Mouse (Mus musculus): ENCODE data around the gene Ttc38.

Ttc38 gene

GRCm38 (mm10) chr15:85891971-85892370 is 59.9 kb downstream of the Ttc38 start:
- DNase-seq (ENCODE audit: extremely low spot score, low read depth, low spot score), result no peak

- DNase-seq (ENCODE audit: extremely low spot score, low read depth, low spot score), result no peak
Observed at GRCm38 (mm10) chr15:85892498-85893118, 60.5 kb downstream of the Ttc38 start.

DNA sequence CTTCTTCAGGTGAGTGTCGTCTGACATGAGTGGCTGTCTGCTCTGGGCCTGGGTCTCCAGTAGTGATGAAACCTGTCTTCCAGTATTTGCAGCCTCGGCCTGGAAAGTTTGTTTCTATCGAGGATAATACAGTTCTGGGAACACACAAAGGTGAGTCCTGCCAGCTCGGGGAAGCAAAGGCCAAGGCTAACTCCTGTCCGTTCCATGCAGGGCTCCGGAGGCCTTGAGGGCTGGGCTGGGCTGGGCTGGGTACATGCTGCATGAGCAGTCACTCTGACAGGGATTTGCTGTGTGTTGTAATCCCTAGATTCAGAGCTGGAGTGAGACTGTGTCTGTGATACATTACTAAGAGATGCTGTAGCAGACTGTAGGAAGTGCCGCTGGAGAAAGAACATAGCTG is 61.8 kb downstream of the Ttc38 start:
- DNase-seq (ENCODE audit: extremely low spot score, low read depth, low spot score), result no peak

GRCm38 (mm10) chr15:85896284-85896683 is 64.2 kb downstream of the Ttc38 start:
- peak; percentile 56 for DNase-seq (ENCODE audit: extremely low spot score, low read depth, low spot score)

DNA sequence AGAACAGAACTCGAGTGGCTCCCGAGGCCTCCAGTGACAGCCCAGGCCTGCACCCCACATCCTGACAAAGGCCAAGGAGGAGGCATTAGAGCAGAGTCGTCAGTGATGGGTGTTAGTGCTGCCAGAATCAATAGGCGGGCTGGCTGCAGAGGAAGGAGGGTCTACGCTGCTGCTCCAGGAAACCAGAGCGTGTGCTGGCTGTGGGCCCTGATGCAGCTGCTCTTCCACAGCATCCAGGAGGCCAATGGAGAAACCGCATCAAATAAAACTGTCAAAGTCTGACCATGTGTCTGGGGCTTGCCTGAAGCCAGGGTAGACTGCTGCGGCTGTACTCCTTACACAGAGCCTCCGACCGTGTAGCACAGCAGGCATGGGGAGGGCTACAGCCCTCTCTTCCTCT is 65.0 kb downstream of the Ttc38 start:
- DNase-seq (ENCODE audit: extremely low spot score, low read depth, low spot score), result no peak

DNA sequence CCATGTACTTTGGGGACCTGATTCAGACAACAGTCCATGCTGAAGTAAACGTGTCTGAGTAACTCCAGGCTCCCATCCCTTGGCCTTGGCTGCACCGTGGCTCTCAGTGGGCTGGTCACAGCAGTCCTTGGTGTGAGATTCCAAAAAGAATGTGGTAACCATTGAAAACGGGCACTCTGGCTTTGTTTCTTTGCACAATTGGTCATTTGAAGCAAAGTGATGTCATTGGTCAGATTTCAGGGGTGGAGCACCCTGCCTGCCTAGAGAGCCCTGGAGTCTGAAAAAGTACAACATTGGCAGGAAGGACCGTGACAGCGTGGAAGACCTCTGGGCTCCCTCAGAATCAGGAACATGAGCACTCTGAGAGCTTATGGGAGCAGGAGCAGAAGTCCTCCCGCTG is 67.3 kb downstream of the Ttc38 start:
- DNase-seq (ENCODE audit: extremely low spot score, low read depth, low spot score), result no peak

- DNase-seq (ENCODE audit: extremely low spot score, low read depth, low spot score), result no peak
Observed at GRCm38 (mm10) chr15:85900318-85900717, 68.2 kb downstream of the Ttc38 start.

GRCm38 (mm10) chr15:85900801-85901200 is 68.7 kb downstream of the Ttc38 start:
- DNase-seq (ENCODE audit: extremely low spot score, low read depth, low spot score), result no peak

DNA sequence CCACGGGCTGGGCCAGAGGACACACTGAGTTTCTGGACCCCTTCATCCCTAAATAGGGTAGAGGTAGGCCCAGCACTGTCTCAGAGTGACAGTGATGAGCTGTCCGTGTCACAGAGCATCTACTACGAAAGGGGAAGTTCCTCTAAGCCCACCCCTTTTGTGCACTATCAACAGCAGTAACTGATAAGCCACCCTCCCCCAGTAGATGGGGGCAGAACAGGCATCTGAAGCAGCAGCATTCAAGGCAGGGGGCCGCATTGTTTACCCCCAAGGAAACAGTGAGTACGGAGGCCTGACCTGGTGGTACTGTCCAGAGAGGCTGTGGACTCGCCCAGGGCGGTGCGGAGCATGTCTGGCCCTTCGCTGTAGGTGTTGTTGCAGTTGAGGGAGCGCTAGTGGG is 70.4 kb downstream of the Ttc38 start:
- no peak for DNase-seq (ENCODE audit: extremely low spot score, low read depth, low spot score)

DNA sequence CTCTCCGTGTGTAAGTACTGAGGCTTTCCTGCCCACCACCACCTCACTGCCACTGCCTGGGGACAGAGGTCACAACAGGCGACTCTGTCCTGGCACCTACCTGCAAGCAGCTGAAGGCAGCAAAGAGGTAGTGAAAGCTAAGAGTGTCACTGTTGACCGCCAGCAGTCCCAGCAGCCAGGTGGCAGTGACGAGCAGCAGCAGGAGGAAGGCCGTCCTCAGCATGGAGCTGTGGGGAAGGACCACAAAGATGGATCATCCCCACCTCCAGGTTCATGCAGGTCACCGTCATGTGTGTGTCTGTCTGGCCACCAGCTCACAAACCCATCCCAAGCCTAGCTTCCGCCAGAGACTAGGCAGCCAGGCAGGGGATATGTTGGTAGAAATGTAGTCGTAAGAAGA is 71.7 kb downstream of the Ttc38 start:
- DNase-seq (ENCODE audit: extremely low spot score, low read depth, low spot score), result no peak

Data from hindlimb bud, embryonic 11.5 days (tissue).